Mouse (Mus musculus) intestine, embryonic 14.5 days (tissue): ENCODE results near the gene Pnpla2. TPM values are rescaled to one million over a fixed set of nuclear protein-coding genes. Genes with fewer than 3 reads are reported as not detected.

Experiments used
- ATAC-seq: fragments of 200-750 bp; cut with Nextera tagmentation; replicated peaks from 2 replicates; pipeline ENCODE4 v1.8.0; 2017; ENCODE audit warnings: low read depth, moderate number of reproducible peaks, moderate TSS enrichment, moderate library complexity; ENCODE audit not compliant: low FRiP score, low TSS enrichment
- DNase-seq: peaks from one replicate; pipeline ENCODE4 v3.0.0-alpha.2; 2018; ENCODE audit warnings: low spot score
- H3K27ac ChIP-seq: fragments of 300-500 bp; sonication (generic); 2 replicates; pipeline ENCODE4 v1.5.1; 2014; ENCODE audit warnings: low read depth, mild to moderate bottlenecking, control low read depth
- H3K27me3 ChIP-seq: fragments of 300-500 bp; sonication (generic); replicated peaks from 2 replicates; pipeline ENCODE4 v1.6.1; 2014; ENCODE audit warnings: low read length, control low read depth; ENCODE audit not compliant: control insufficient read depth, insufficient read depth
- H3K36me3 ChIP-seq: fragments of 300-500 bp; sonication (generic); 2 replicates; pipeline ENCODE4 v1.6.1; 2014; ENCODE audit warnings: low read length, control low read depth; ENCODE audit not compliant: control insufficient read depth, insufficient read depth
- H3K4me1 ChIP-seq: fragments of 300-500 bp; sonication (generic); replicated peaks from 2 replicates; pipeline ENCODE4 v1.6.1; 2014; ENCODE audit warnings: low read length, control low read depth, mixed read lengths; ENCODE audit not compliant: control insufficient read depth, insufficient read depth
- H3K4me2 ChIP-seq: fragments of 300-500 bp; sonication (generic); 2 replicates; pipeline ENCODE4 v1.6.1; 2014; ENCODE audit warnings: low read length
- H3K4me3 ChIP-seq: fragments of 300-500 bp; sonication (generic); 2 replicates; pipeline ENCODE4 v1.5.1; 2014; ENCODE audit warnings: low read depth, low read length, control low read depth, mixed read lengths
- H3K9ac ChIP-seq: fragments of 300-500 bp; sonication (generic); 2 replicates; pipeline ENCODE4 v1.6.1; 2014; ENCODE audit warnings: mild to moderate bottlenecking, low read length
- H3K9me3 ChIP-seq: fragments of 300-500 bp; sonication (generic); 2 replicates; pipeline ENCODE4 v1.6.1; 2016; ENCODE audit warnings: low read length, control low read depth; ENCODE audit not compliant: control insufficient read depth
- whole genome bisulfite sequencing: fragments of 180-500 bp; shearing (Covaris S2); extraction: QIAGEN DNeasy Blood & Tissue Kit; methylation state at CpG from one replicate; pipeline ENCODE4 v1.1.7; 2014; 5-methylcytosine and 5-hydroxymethylcytosine counted together
- polyA plus RNA-seq: library from polyadenylated mRNA; unstranded; fragments of >200 nt; fragmentation: Nextera tagmentation; extraction: Ambion mirVana; gene quantifications from 2 replicates; pipeline ENCODE4 v1.2.1, GENCODE M21; 2014

Gene Pnpla2
- polyA plus RNA-seq, 1 experiment from 2014 or later, result 30.2 TPM

DNA sequence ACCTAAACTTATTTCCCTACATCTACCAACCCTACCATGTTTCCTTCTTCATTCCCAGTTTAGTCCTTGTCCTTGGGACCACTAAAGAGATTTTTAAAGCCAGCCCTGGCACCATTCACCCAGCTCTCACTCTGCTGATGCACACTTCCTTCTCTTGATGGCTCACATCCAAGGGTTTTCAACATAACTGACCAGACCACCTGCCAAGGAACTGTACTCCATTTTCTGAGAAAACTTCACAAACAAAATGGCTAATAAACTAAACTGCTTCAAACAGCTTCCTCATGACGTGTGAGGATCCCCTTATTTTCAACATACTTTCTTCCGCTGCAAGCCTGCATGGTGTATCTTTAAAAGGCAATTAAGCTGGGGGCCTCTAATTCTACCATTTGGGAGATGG lies 1.4 kb upstream of the Pnpla2 start:
- DNase-seq, result no peak

GRCm38 (mm10) chr7:141455610-141456314 lies 764 bp downstream of the Pnpla2 start:
- peak; percentile 29; the same call in 1 of the 2 replicates for ATAC-seq
- Histone ChIP-seq H3K27ac (peak overlapping the region; percentile 36; the same call in 1 of the 2 replicates), H3K27me3 (peaks cover 13% of the 10 kb centered on the region), H3K9me3 (no peaks in the 10 kb centered on the region), H3K36me3 (peaks cover 19% of the 10 kb centered on the region), H3K4me2 (peak overlapping the region; percentile 64), H3K9ac (peak overlapping the region; percentile 48), H3K4me3 (peak overlapping the region; percentile 51), H3K4me1 (0 out of 2 replicates have a peak, but pooled peaks cover 4% of the 10 kb centered on the region)
- peak; percentile 85 for DNase-seq
- WGBS, result under 1% methylated on average over 23 of the region's 23 CpGs

More for the DNA sequence above, 1.4 kb upstream of the Pnpla2 start:
- peaks cover 34% of the 10 kb centered on the region for H3K36me3 ChIP-seq
- no peak overlapping the region for H3K4me2 ChIP-seq
- H3K4me1 ChIP-seq, result peaks cover 9% of the 10 kb centered on the region
- no peaks in the 10 kb centered on the region for H3K9me3 ChIP-seq
- H3K9ac ChIP-seq, result no peak overlapping the region
- no peak overlapping the region for H3K4me3 ChIP-seq
- no peak for ATAC-seq
- H3K27me3 ChIP-seq, result no peaks in the 10 kb centered on the region
- WGBS, result 66% methylated on average over 2 of the region's 2 CpGs
- H3K27ac ChIP-seq, result no peak overlapping the region

GRCm38 (mm10) chr7:141456739-141457138 lies 1.7 kb downstream of the Pnpla2 start:
- H3K4me3 ChIP-seq, result no peak overlapping the region
- H3K4me2 ChIP-seq, result no peak overlapping the region
- H3K27ac ChIP-seq, result no peak overlapping the region

DNA sequence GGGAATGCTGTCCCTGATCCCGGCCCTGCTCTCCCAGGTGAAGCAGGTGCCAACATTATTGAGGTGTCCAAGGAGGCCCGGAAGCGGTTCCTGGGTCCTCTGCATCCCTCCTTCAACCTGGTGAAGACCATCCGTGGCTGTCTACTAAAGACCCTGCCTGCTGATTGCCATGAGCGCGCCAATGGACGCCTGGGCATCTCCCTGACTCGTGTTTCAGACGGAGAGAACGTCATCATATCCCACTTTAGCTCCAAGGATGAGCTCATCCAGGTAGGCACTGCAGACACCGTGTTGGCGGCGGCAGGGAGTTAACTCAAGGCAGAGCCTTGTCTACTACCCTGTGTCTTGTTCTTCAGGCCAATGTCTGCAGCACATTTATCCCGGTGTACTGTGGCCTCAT lies 2.2 kb downstream of the Pnpla2 start:
- H3K4me2 ChIP-seq, result no peak overlapping the region
- no peak overlapping the region for H3K27ac ChIP-seq
- WGBS, result 92% methylated on average over 14 of the region's 14 CpGs
- no peak for DNase-seq
- peaks cover 7% of the 10 kb centered on the region; the same call in 1 of the 2 replicates for H3K4me1 ChIP-seq
- no peak overlapping the region for H3K9ac ChIP-seq
- peaks cover 4% of the 10 kb centered on the region; the same call in 1 of the 2 replicates for H3K36me3 ChIP-seq
- ATAC-seq, result no peak
- H3K9me3 ChIP-seq, result no peaks in the 10 kb centered on the region
- H3K4me3 ChIP-seq, result no peak overlapping the region
- peaks cover 28% of the 10 kb centered on the region for H3K27me3 ChIP-seq

More at GRCm38 (mm10) chr7:141456739-141457138, 1.7 kb downstream of the Pnpla2 start:
- no peak for ATAC-seq
- 85% methylated on average over 6 of the region's 6 CpGs for WGBS
- Histone ChIP-seq H3K4me1 (0 out of 2 replicates have a peak, but pooled peaks cover 4% of the 10 kb centered on the region), H3K36me3 (peaks cover 9% of the 10 kb centered on the region; the same call in 1 of the 2 replicates), H3K9ac (no peak overlapping the region), H3K27me3 (peaks cover 23% of the 10 kb centered on the region), H3K9me3 (no peaks in the 10 kb centered on the region)
- DNase-seq, result no peak

DNA sequence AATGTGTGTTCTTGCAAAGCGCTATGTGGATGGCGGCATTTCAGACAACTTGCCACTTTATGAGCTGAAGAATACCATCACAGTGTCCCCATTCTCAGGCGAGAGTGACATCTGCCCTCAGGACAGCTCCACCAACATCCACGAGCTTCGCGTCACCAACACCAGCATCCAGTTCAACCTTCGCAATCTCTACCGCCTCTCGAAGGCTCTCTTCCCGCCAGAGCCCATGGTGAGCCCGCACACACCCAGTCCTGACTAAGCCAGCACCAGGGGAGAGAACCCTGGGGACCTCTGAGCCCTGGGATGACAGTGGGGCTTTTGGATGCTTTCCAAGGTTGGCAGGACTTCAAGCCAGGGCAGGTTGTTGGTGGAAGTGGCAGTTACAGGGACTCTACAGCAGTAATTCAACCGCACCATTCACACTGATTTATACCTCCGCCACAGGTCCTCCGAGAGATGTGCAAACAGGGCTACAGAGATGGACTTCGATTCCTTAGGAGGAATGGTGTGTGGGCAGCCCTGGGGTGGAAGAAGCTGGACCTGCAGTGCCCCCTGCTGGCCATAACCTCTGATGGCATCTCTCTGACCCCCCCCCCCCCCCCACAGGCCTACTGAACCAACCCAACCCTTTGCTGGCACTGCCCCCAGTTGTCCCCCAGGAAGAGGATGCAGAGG lies 3.1 kb downstream of the Pnpla2 start:
- H3K27me3 ChIP-seq, result peaks cover 37% of the 10 kb centered on the region
- no peak overlapping the region for H3K4me2 ChIP-seq
- no peak overlapping the region for H3K4me3 ChIP-seq
- 0 out of 2 replicates have a peak, but pooled peaks cover 3% of the 10 kb centered on the region for H3K36me3 ChIP-seq
- no peak for ATAC-seq
- H3K27ac ChIP-seq, result no peak overlapping the region
- DNase-seq, result no peak
- H3K4me1 ChIP-seq, result peaks cover 7% of the 10 kb centered on the region; the same call in 1 of the 2 replicates
- H3K9me3 ChIP-seq, result no peaks in the 10 kb centered on the region
- 77% methylated on average over 15 of the region's 15 CpGs for WGBS
- no peak overlapping the region for H3K9ac ChIP-seq

GRCm38 (mm10) chr7:141458661-141459060 lies 3.7 kb downstream of the Pnpla2 start:
- peaks cover 7% of the 10 kb centered on the region; the same call in 1 of the 2 replicates for H3K4me1 ChIP-seq

DNA sequence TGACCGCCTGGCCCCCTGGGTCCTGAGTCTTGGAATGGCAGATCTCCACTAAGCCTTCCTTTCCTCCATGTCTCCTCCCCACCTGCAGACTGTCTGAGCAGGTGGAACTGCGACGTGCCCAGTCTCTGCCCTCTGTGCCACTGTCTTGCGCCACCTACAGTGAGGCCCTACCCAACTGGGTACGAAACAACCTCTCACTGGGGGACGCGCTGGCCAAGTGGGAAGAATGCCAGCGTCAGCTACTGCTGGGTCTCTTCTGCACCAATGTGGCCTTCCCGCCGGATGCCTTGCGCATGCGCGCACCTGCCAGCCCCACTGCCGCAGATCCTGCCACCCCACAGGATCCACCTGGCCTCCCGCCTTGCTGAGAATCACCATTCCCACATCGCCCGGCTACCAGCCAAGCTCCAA lies 4.3 kb downstream of the Pnpla2 start:
- Histone ChIP-seq H3K9me3 (no peaks in the 10 kb centered on the region), H3K27me3 (peaks cover 49% of the 10 kb centered on the region), H3K27ac (no peak overlapping the region), H3K4me1 (peaks cover 7% of the 10 kb centered on the region; the same call in 1 of the 2 replicates), H3K9ac (no peak overlapping the region), H3K4me3 (no peak overlapping the region), H3K4me2 (no peak overlapping the region), H3K36me3 (0 out of 2 replicates have a peak, but pooled peaks cover 3% of the 10 kb centered on the region)
- 88% methylated on average over 17 of the region's 17 CpGs for WGBS
- no peak for ATAC-seq
- no peak for DNase-seq

More at GRCm38 (mm10) chr7:141458661-141459060, 3.7 kb downstream of the Pnpla2 start:
- H3K27ac ChIP-seq, result no peak overlapping the region
- no peak overlapping the region for H3K9ac ChIP-seq
- H3K4me3 ChIP-seq, result no peak overlapping the region
- 91% methylated on average over 11 of the region's 11 CpGs for WGBS
- ATAC-seq (no peak), DNase-seq (no peak)
- peaks cover 42% of the 10 kb centered on the region for H3K27me3 ChIP-seq
- 0 out of 2 replicates have a peak, but pooled peaks cover 3% of the 10 kb centered on the region for H3K36me3 ChIP-seq
- no peaks in the 10 kb centered on the region for H3K9me3 ChIP-seq
- H3K4me2 ChIP-seq, result no peak overlapping the region

GRCm38 (mm10) chr7:141460001-141460390 lies 5.0 kb downstream of the Pnpla2 start:
- no peak overlapping the region for H3K27ac ChIP-seq
- H3K27me3 ChIP-seq, result peaks cover 55% of the 10 kb centered on the region
- DNase-seq (no peak), ATAC-seq (no peak)
- H3K9ac ChIP-seq, result no peak overlapping the region
- 57% methylated on average over 5 of the region's 5 CpGs for WGBS
- H3K4me3 ChIP-seq, result no peak overlapping the region
- H3K36me3 ChIP-seq, result 0 out of 2 replicates have a peak, but pooled peaks cover 3% of the 10 kb centered on the region
- peaks cover 13% of the 10 kb centered on the region for H3K4me1 ChIP-seq
- H3K9me3 ChIP-seq, result no peaks in the 10 kb centered on the region
- no peak overlapping the region for H3K4me2 ChIP-seq
